Mouse (Mus musculus): ENCODE data around the gene Erp29. TPM values are rescaled to one million over a fixed set of nuclear protein-coding genes. Genes with fewer than 3 reads are reported as not detected.
A peak's percentile ranks its signal among the peaks of the same experiment; 100 is the strongest.

The Erp29 gene
- polyA plus RNA-seq, 1 experiment, result 257 TPM

GRCm38 (mm10) chr5:121420721-121421120, 31.6 kb downstream of the Erp29 start:
- H3K4me1 ChIP-seq, result peaks cover 27% of the 10 kb centered on the region
- H3K9me3 ChIP-seq, result 0 out of 2 replicates have a peak, but pooled peaks cover 2% of the 10 kb centered on the region
- H3K4me3 ChIP-seq (replicated peaks), result no peak overlapping the region
- TF ChIP-seq GATA1 (IDR thresholded peaks at IDR 0.05; ENCODE audit: borderline replicate concordance, low read length) (no peak), FLI1 (IDR thresholded peaks at IDR 0.05; ENCODE audit: low read length) (no peak)
- peaks cover 99% of the 10 kb centered on the region for H3K36me3 ChIP-seq (replicated peaks; ENCODE audit: low read length)
- no peaks in the 10 kb centered on the region for H3K27me3 ChIP-seq (replicated peaks)

GRCm38 (mm10) chr5:121410975-121411374, 41.3 kb downstream of the Erp29 start:
- TF ChIP-seq FLI1 (IDR thresholded peaks at IDR 0.05; ENCODE audit: low read length) (no peak), GATA1 (IDR thresholded peaks at IDR 0.05; ENCODE audit: borderline replicate concordance, low read length) (no peak)
- Histone ChIP-seq H3K9me3 (no peaks in the 10 kb centered on the region), H3K4me1 (peaks cover 5% of the 10 kb centered on the region; the same call in 1 of the 2 replicates), H3K4me3 (replicated peaks) (no peak overlapping the region), H3K36me3 (replicated peaks; ENCODE audit: low read length) (peaks cover 93% of the 10 kb centered on the region), H3K27me3 (replicated peaks) (no peaks in the 10 kb centered on the region)

GRCm38 (mm10) chr5:121407856-121408255, 44.5 kb downstream of the Erp29 start:
- Histone ChIP-seq H3K36me3 (replicated peaks; ENCODE audit: low read length) (peaks cover 88% of the 10 kb centered on the region), H3K9me3 (no peaks in the 10 kb centered on the region), H3K4me1 (peaks cover 17% of the 10 kb centered on the region), H3K4me3 (replicated peaks) (no peak overlapping the region), H3K27me3 (replicated peaks) (no peaks in the 10 kb centered on the region)
- TF ChIP-seq FLI1 (IDR thresholded peaks at IDR 0.05; ENCODE audit: low read length) (no peak), GATA1 (IDR thresholded peaks at IDR 0.05; ENCODE audit: borderline replicate concordance, low read length) (no peak)

- H3K36me3 ChIP-seq (replicated peaks; ENCODE audit: low read length), result peaks cover 40% of the 10 kb centered on the region
- TF ChIP-seq GATA1 (IDR thresholded peaks at IDR 0.05; ENCODE audit: borderline replicate concordance, low read length) (no peak), FLI1 (IDR thresholded peaks at IDR 0.05; ENCODE audit: low read length) (no peak)
- no peaks in the 10 kb centered on the region for H3K9me3 ChIP-seq
- no peaks in the 10 kb centered on the region for H3K27me3 ChIP-seq (replicated peaks)
- H3K4me3 ChIP-seq (replicated peaks), result no peak overlapping the region
- peaks cover 55% of the 10 kb centered on the region for H3K4me1 ChIP-seq
Measured at GRCm38 (mm10) chr5:121400849-121401248, 51.5 kb downstream of the Erp29 start.

- Histone ChIP-seq H3K9me3 (no peaks in the 10 kb centered on the region), H3K4me3 (replicated peaks) (peak overlapping the region; percentile 74), H3K4me1 (peaks cover 55% of the 10 kb centered on the region), H3K27me3 (replicated peaks) (no peaks in the 10 kb centered on the region), H3K36me3 (replicated peaks; ENCODE audit: low read length) (peaks cover 35% of the 10 kb centered on the region)
- TF ChIP-seq FLI1 (IDR thresholded peaks at IDR 0.05; ENCODE audit: low read length) (no peak), GATA1 (IDR thresholded peaks at IDR 0.05; ENCODE audit: borderline replicate concordance, low read length) (no peak)
Measured at GRCm38 (mm10) chr5:121400064-121400463, 52.2 kb downstream of the Erp29 start.

GRCm38 (mm10) chr5:121399540-121399939, 52.8 kb downstream of the Erp29 start:
- peaks cover 33% of the 10 kb centered on the region for H3K36me3 ChIP-seq (replicated peaks; ENCODE audit: low read length)
- H3K9me3 ChIP-seq, result no peaks in the 10 kb centered on the region
- no peaks in the 10 kb centered on the region for H3K27me3 ChIP-seq (replicated peaks)
- TF ChIP-seq GATA1 (IDR thresholded peaks at IDR 0.05; ENCODE audit: borderline replicate concordance, low read length), result no peak
- TF ChIP-seq FLI1 (IDR thresholded peaks at IDR 0.05; ENCODE audit: low read length), result no peak
- peak overlapping the region; percentile 98 for H3K4me3 ChIP-seq (replicated peaks)
- H3K4me1 ChIP-seq, result peaks cover 55% of the 10 kb centered on the region

- H3K4me3 ChIP-seq (replicated peaks), result peak overlapping the region; percentile 98
- no peaks in the 10 kb centered on the region for H3K9me3 ChIP-seq
- no peaks in the 10 kb centered on the region for H3K27me3 ChIP-seq (replicated peaks)
- TF ChIP-seq GATA1 (IDR thresholded peaks at IDR 0.05; ENCODE audit: borderline replicate concordance, low read length) (no peak), FLI1 (IDR thresholded peaks at IDR 0.05; ENCODE audit: low read length) (no peak)
- peaks cover 54% of the 10 kb centered on the region for H3K4me1 ChIP-seq
- H3K36me3 ChIP-seq (replicated peaks; ENCODE audit: low read length), result peaks cover 32% of the 10 kb centered on the region
Measured at GRCm38 (mm10) chr5:121398965-121399462, 53.3 kb downstream of the Erp29 start.

GRCm38 (mm10) chr5:121398146-121398964, 54.0 kb downstream of the Erp29 start:
- H3K9me3 ChIP-seq, result no peaks in the 10 kb centered on the region
- no peak for TF ChIP-seq FLI1 (IDR thresholded peaks at IDR 0.05; ENCODE audit: low read length)
- TF ChIP-seq GATA1 (IDR thresholded peaks at IDR 0.05; ENCODE audit: borderline replicate concordance, low read length), result no peak
- no peaks in the 10 kb centered on the region for H3K27me3 ChIP-seq (replicated peaks)
- peaks cover 49% of the 10 kb centered on the region for H3K4me1 ChIP-seq
- H3K4me3 ChIP-seq (replicated peaks), result peak overlapping the region; percentile 98
- peaks cover 25% of the 10 kb centered on the region for H3K36me3 ChIP-seq (replicated peaks; ENCODE audit: low read length)

- peaks cover 47% of the 10 kb centered on the region for H3K4me1 ChIP-seq
- H3K27me3 ChIP-seq (replicated peaks), result no peaks in the 10 kb centered on the region
- no peaks in the 10 kb centered on the region for H3K9me3 ChIP-seq
- TF ChIP-seq GATA1 (IDR thresholded peaks at IDR 0.05; ENCODE audit: borderline replicate concordance, low read length) (no peak), FLI1 (IDR thresholded peaks at IDR 0.05; ENCODE audit: low read length) (no peak)
- H3K36me3 ChIP-seq (replicated peaks; ENCODE audit: low read length), result peaks cover 18% of the 10 kb centered on the region
- H3K4me3 ChIP-seq (replicated peaks), result peak within 1 kb of the TSS; percentile 98
Measured at GRCm38 (mm10) chr5:121397187-121398145, 54.8 kb downstream of the Erp29 start, which contains the start of gene Naa25. Gene Naa25 (plus strand): TSS chr5:121397936.
